In genomic region chrX:129742981-129743380, GRCm38 (mm10) we compare ENCODE assay signal across 28 mouse cellular contexts.
"Had no signal": no experiment of that assay in that cellular context is flagged by ENCODE, and none has a peak within 500 bp of the region (broad histone marks: within the 10 kb centered on the region; RNA-seq: fewer than 3 reads in every experiment).

No protein-coding gene starts in this region.

- H3K9me3 ChIP-seq: heart, embryonic 12.5 days; hindbrain, embryonic 10.5 days; hindbrain, embryonic 12.5 days; intestine, embryonic 15.5 days; limb, embryonic 12.5 days; liver, embryonic 13.5 days; liver, embryonic 15.5 days had no signal

- ATAC-seq: hindbrain, embryonic 16.5 days; inflammation-experienced regulatory T-cells, adult 6 months; intestine, embryonic 15.5 days; intestine, postnatal 0 days had no signal

- H3K27ac ChIP-seq: gastrocnemius, adult 2 months; heart, adult 2 months; hindbrain, embryonic 10.5 days; hindbrain, embryonic 12.5 days; hindbrain, embryonic 14.5 days; intestine, embryonic 15.5 days; layer of hippocampus, adult 2 months; limb, embryonic 12.5 days; liver, embryonic 13.5 days; liver, embryonic 15.5 days had no signal

- H3K36me3 ChIP-seq: heart, embryonic 12.5 days; hindbrain, embryonic 10.5 days; hindbrain, embryonic 12.5 days; intestine, embryonic 15.5 days; limb, embryonic 12.5 days; liver, embryonic 13.5 days; liver, embryonic 15.5 days had no signal

- H3K9ac ChIP-seq: heart, embryonic 12.5 days; hindbrain, embryonic 12.5 days; hindbrain, embryonic 14.5 days; intestine, embryonic 15.5 days; limb, embryonic 12.5 days; liver, embryonic 13.5 days; liver, embryonic 15.5 days had no signal

- H3K27me3 ChIP-seq: heart, embryonic 12.5 days; hindbrain, embryonic 12.5 days; intestine, embryonic 15.5 days; limb, embryonic 12.5 days; liver, embryonic 13.5 days; liver, embryonic 15.5 days had no signal

- H3K4me1 ChIP-seq: heart, embryonic 12.5 days; hindbrain, embryonic 10.5 days; hindbrain, embryonic 12.5 days; intestine, embryonic 15.5 days; limb, embryonic 12.5 days; liver, embryonic 13.5 days; liver, embryonic 15.5 days had no signal

- H3K4me2 ChIP-seq: heart, embryonic 12.5 days; hindbrain, embryonic 12.5 days; hindbrain, embryonic 14.5 days; intestine, embryonic 15.5 days; limb, embryonic 12.5 days; liver, embryonic 11.5 days; liver, embryonic 13.5 days; liver, embryonic 15.5 days had no signal

- H3K4me3 ChIP-seq: gastrocnemius, adult 2 months; heart, adult 2 months; heart, embryonic 12.5 days; hindbrain, embryonic 10.5 days; hindbrain, embryonic 12.5 days; intestine, embryonic 15.5 days; layer of hippocampus, adult 2 months; limb, embryonic 12.5 days; liver, embryonic 13.5 days; liver, embryonic 15.5 days had no signal

- DNase-seq: gastrocnemius, adult 2 months; gastrocnemius, postnatal 10 days; gastrocnemius, postnatal 25 days; heart, adult 11 months; heart, adult 2 months; heart, postnatal 14 days; heart, postnatal 36 days; kidney, adult 18-20 months; kidney, adult 8-10 months; kidney, postnatal 10 days; kidney, postnatal 25 days; kidney, postnatal 4 days; layer of hippocampus, postnatal 36 days; left cerebral cortex, postnatal 4 days; liver; liver, embryonic 13.5 days had no signal
